Mouse (Mus musculus) ovary, postnatal 14 days (tissue): ENCODE results near the gene Lingo1.

Experiments
- DNase-seq: peaks from one replicate; pipeline ENCODE4 v3.0.0; 2022; ENCODE audit warnings: low spot score

Gene Lingo1

GRCm38 (mm10) chr9:56635121-56635497, 161.2 kb downstream of the Lingo1 start:
- DNase-seq, result no peak

GRCm38 (mm10) chr9:56634406-56635120, 161.7 kb downstream of the Lingo1 start:
- DNase-seq, result no peak

GRCm38 (mm10) chr9:56633449-56634225, 162.6 kb downstream of the Lingo1 start:
- DNase-seq, result no peak

- DNase-seq, result no peak
These were observed 165.3 kb downstream of the Lingo1 start for GRCm38 (mm10) chr9:56630945-56631344.

GRCm38 (mm10) chr9:56629674-56630397, 166.4 kb downstream of the Lingo1 start:
- no peak for DNase-seq

- no peak for DNase-seq
These were observed 169.0 kb downstream of the Lingo1 start for GRCm38 (mm10) chr9:56627295-56627694.

GRCm38 (mm10) chr9:56624923-56625322, 171.3 kb downstream of the Lingo1 start:
- DNase-seq, result no peak

GRCm38 (mm10) chr9:56623361-56623760, 172.9 kb downstream of the Lingo1 start:
- no peak for DNase-seq

GRCm38 (mm10) chr9:56622761-56623160, 173.5 kb downstream of the Lingo1 start:
- no peak for DNase-seq

GRCm38 (mm10) chr9:56620512-56621371, 175.5 kb downstream of the Lingo1 start:
- no peak for DNase-seq

- no peak for DNase-seq
These were observed 176.6 kb downstream of the Lingo1 start for GRCm38 (mm10) chr9:56619715-56620114.

GRCm38 (mm10) chr9:56618660-56619059, 177.6 kb downstream of the Lingo1 start:
- no peak for DNase-seq

- DNase-seq, result no peak
These were observed 180.2 kb downstream of the Lingo1 start for GRCm38 (mm10) chr9:56616061-56616460.

- DNase-seq, result no peak
These were observed 183.5 kb downstream of the Lingo1 start for GRCm38 (mm10) chr9:56612798-56613183.

GRCm38 (mm10) chr9:56611912-56612797, 184.1 kb downstream of the Lingo1 start:
- DNase-seq, result no peak

- DNase-seq, result no peak
These were observed 185.3 kb downstream of the Lingo1 start for GRCm38 (mm10) chr9:56610955-56611354.

- no peak for DNase-seq
These were observed 185.8 kb downstream of the Lingo1 start for GRCm38 (mm10) chr9:56610466-56610865.

- no peak for DNase-seq
These were observed 186.8 kb downstream of the Lingo1 start for GRCm38 (mm10) chr9:56609486-56609885.

- DNase-seq, result no peak
These were observed 187.4 kb downstream of the Lingo1 start for GRCm38 (mm10) chr9:56608691-56609351.

- DNase-seq, result no peak
These were observed 190.1 kb downstream of the Lingo1 start for GRCm38 (mm10) chr9:56606082-56606740.
